Mouse (Mus musculus): ENCODE results near the gene Oprl1. TPM values are rescaled to one million over a fixed set of nuclear protein-coding genes. Genes with fewer than 3 reads are reported as not detected.

Gene Oprl1
- polyA plus RNA-seq, 1 experiment from 2014 or later = 7.5 TPM

DNA sequence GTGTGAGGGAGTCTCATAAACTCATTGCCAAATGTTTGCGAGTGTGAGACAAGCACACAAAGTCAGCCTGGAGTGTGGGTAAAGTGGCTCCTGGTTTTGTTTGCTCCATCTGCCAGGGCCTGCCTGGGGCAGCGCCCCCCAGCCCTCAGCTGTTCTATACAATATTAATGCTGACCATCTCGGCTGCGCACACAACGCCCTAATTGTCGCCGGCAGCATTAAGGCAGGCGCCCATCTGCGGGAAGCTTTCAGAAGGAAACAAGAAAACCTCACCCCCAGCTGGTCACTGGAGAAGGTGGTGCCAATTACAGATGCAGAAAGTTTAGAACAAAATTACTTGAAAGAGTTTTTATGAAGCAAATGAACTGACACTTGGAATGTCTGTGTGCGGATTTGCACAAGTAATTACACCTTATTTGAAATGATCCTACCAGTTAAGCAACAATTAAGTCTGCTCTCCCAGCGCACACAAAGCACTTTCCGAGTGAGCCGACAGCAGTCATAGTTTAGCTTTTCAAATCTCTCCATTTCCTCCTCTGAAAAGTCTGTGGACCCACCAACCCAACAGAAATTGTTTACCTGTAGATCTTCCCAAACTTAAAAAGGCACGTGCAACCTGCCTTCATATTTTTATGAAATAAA is 49.2 kb downstream of the Oprl1 start:
- Histone ChIP-seq H3K4me1 (ENCODE audit: control insufficient read depth, insufficient read depth, low read length) (no peaks in the 10 kb centered on the region), H3K4me2 (no peak overlapping the region), H3K27me3 (ENCODE audit: control insufficient read depth, insufficient read depth, low read length) (peaks cover 11% of the 10 kb centered on the region), H3K36me3 (ENCODE audit: control insufficient read depth, insufficient read depth, low read length) (no peaks in the 10 kb centered on the region), H3K4me3 (ENCODE audit: low read depth, low read length) (no peak overlapping the region), H3K9ac (ENCODE audit: low read depth, low read length) (no peak overlapping the region), H3K27ac (ENCODE audit: low read depth, low read length) (no peak overlapping the region), H3K9me3 (replicated peaks; ENCODE audit: control insufficient read depth, low read length) (no peaks in the 10 kb centered on the region)
- no peak for ATAC-seq (replicated peaks; ENCODE audit: insufficient number of reproducible peaks, low FRiP score, low TSS enrichment)
- WGBS (ENCODE audit: insufficient replicate concordance) = 38% methylated on average over 14 of the region's 14 CpGs

DNA sequence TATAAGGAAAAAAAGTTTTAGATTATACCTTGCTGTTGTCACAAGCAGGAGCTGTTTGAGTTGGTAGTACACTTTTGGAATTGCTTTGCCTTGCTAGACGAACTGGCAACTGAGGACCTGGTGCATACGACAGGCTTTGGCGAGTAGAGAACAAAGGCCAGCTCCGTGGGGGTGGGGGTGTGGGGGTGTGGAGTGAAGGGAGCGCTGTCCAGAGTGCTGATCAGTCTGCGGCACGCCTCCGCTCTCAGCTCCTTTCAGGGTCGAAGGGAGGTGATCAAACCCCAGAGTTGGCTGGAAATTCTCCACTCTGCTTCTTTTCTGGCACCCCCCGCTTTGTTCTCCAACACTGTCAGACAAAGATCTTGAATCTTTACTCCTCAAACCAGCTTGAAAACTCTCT is 49.8 kb downstream of the Oprl1 start:
- Histone ChIP-seq H3K4me1 (ENCODE audit: control insufficient read depth, insufficient read depth, low read length) (no peaks in the 10 kb centered on the region), H3K4me2 (no peak overlapping the region), H3K9me3 (replicated peaks; ENCODE audit: control insufficient read depth, low read length) (no peaks in the 10 kb centered on the region), H3K4me3 (ENCODE audit: low read depth, low read length) (no peak overlapping the region), H3K9ac (ENCODE audit: low read depth, low read length) (no peak overlapping the region), H3K36me3 (ENCODE audit: control insufficient read depth, insufficient read depth, low read length) (no peaks in the 10 kb centered on the region), H3K27ac (ENCODE audit: low read depth, low read length) (no peak overlapping the region), H3K27me3 (ENCODE audit: control insufficient read depth, insufficient read depth, low read length) (peaks cover 11% of the 10 kb centered on the region)
- 5% methylated on average over 10 of the region's 10 CpGs for WGBS (ENCODE audit: insufficient replicate concordance)
- ATAC-seq (replicated peaks; ENCODE audit: insufficient number of reproducible peaks, low FRiP score, low TSS enrichment) = no peak

DNA sequence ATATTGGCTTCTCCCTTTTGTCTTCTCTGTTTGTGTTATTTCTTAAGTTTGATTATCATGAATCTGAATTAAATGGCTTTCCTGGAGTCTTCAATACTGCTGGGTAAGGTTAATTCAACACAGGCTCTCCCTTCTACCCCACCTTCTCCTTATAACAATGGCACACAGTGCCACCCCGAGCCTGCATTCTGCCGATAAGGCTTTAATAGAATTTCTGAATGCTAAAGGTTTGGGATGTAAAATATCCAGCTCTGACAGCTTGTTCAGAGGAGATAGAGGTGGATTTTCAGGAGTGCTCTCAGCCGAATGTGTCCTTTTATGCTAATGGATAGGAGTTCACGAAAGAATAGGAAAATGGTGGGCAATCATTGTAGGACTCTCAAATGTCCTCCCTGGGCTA is 50.4 kb downstream of the Oprl1 start:
- no peak overlapping the region for H3K4me3 ChIP-seq (ENCODE audit: low read depth, low read length)
- ATAC-seq (replicated peaks; ENCODE audit: insufficient number of reproducible peaks, low FRiP score, low TSS enrichment) = no peak
- H3K36me3 ChIP-seq (ENCODE audit: control insufficient read depth, insufficient read depth, low read length) = no peaks in the 10 kb centered on the region
- no peak overlapping the region for H3K4me2 ChIP-seq
- no peaks in the 10 kb centered on the region for H3K9me3 ChIP-seq (replicated peaks; ENCODE audit: control insufficient read depth, low read length)
- H3K27me3 ChIP-seq (ENCODE audit: control insufficient read depth, insufficient read depth, low read length) = peaks cover 11% of the 10 kb centered on the region
- no peak overlapping the region for H3K27ac ChIP-seq (ENCODE audit: low read depth, low read length)
- no peaks in the 10 kb centered on the region for H3K4me1 ChIP-seq (ENCODE audit: control insufficient read depth, insufficient read depth, low read length)
- H3K9ac ChIP-seq (ENCODE audit: low read depth, low read length) = no peak overlapping the region
- WGBS (ENCODE audit: insufficient replicate concordance) = 80% methylated on average over 4 of the region's 4 CpGs

DNA sequence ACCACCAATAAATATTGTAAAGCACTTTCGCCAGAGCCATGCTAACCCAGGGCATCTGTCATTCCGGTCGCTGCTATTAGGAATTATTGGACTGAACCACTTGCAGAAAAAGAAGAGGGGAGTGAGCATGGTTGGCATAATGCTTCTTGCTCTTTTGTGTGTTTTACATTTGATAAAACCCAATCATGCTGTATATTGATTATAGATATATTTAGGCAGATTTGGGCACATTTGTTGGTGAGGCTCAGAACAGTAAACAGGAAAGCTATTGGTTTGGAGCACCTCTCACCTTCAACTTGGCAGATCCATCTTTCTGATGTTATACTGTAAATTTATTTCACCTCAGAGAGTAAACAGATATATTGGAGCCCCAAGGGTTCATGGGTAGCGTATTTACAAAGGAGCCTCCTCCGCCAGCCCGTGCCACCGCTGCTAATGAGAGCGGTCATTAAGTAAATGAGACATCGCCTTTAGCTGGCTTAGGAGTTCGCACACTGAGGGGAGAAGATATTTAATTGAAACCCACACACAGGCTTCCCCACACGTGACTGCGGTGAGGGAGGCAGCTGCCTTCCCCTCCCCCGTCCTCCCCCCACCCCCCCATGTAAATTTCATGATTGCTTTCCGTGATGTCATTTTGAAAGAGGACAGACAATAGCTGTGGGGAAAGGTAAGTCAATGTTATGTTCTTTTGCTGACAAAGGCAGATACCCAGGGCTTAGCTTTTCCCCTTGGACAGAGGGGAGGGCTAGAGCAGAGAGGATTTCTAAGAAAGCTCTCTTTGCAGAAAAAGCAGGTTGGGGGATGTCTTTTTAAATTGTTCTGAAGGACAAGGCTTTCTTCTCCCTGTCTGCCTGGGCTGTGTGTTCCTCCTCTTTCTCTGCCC is 52.1 kb downstream of the Oprl1 start:
- 61% methylated on average over 14 of the region's 14 CpGs for WGBS (ENCODE audit: insufficient replicate concordance)
- no peaks in the 10 kb centered on the region for H3K4me1 ChIP-seq (ENCODE audit: control insufficient read depth, insufficient read depth, low read length)
- no peaks in the 10 kb centered on the region for H3K9me3 ChIP-seq (replicated peaks; ENCODE audit: control insufficient read depth, low read length)
- no peak for ATAC-seq (replicated peaks; ENCODE audit: insufficient number of reproducible peaks, low FRiP score, low TSS enrichment)
- no peak overlapping the region for H3K4me3 ChIP-seq (ENCODE audit: low read depth, low read length)
- H3K27me3 ChIP-seq (ENCODE audit: control insufficient read depth, insufficient read depth, low read length) = peaks cover 11% of the 10 kb centered on the region
- H3K9ac ChIP-seq (ENCODE audit: low read depth, low read length) = no peak overlapping the region
- H3K4me2 ChIP-seq = no peak overlapping the region
- H3K27ac ChIP-seq (ENCODE audit: low read depth, low read length) = no peak overlapping the region
- no peaks in the 10 kb centered on the region for H3K36me3 ChIP-seq (ENCODE audit: control insufficient read depth, insufficient read depth, low read length)

DNA sequence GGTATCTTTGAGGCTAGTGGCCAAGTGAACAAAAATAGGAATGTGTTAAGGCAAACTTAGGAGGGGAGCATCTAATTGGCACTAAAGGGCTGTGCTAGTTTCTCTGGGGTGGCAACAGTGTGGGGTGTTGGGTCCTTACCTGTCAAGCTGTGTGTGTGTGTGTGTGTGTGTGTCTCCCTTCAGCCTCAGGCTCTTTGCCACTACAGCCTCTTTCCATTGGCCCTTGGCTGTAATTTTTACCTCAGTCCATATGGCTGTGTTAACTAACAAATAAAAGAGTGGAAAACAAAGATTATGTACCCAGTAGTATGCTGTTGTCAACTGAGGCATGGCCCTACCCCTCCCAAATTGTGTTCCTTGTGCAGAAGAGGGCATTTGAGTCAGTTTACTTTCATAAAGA is 53.6 kb downstream of the Oprl1 start:
- Histone ChIP-seq H3K27me3 (ENCODE audit: control insufficient read depth, insufficient read depth, low read length) (peaks cover 6% of the 10 kb centered on the region), H3K9ac (ENCODE audit: low read depth, low read length) (no peak overlapping the region), H3K9me3 (replicated peaks; ENCODE audit: control insufficient read depth, low read length) (no peaks in the 10 kb centered on the region), H3K4me2 (no peak overlapping the region), H3K4me1 (ENCODE audit: control insufficient read depth, insufficient read depth, low read length) (no peaks in the 10 kb centered on the region), H3K27ac (ENCODE audit: low read depth, low read length) (no peak overlapping the region), H3K36me3 (ENCODE audit: control insufficient read depth, insufficient read depth, low read length) (no peaks in the 10 kb centered on the region), H3K4me3 (ENCODE audit: low read depth, low read length) (no peak overlapping the region)
- no peak for ATAC-seq (replicated peaks; ENCODE audit: insufficient number of reproducible peaks, low FRiP score, low TSS enrichment)

DNA sequence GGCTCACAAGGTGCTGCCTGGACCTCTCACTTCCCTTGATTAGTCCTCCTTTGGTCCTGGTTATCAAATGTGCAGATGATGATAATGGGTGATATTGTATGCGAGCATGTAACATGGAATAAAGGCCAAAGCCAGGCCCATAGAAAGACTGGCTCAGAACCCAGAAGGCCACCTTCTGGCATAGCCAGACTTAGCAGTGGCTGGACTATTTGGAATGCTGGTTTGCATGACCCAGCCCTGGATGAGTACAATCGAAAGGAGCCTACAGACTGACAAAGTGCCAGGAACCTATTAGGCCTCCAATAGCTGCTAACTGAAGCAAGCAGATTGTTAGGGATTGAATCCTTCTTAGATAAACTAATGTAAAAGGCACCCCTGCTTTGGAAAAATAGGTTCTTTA is 54.6 kb downstream of the Oprl1 start:
- Histone ChIP-seq H3K4me3 (ENCODE audit: low read depth, low read length) (no peak overlapping the region), H3K4me1 (ENCODE audit: control insufficient read depth, insufficient read depth, low read length) (no peaks in the 10 kb centered on the region), H3K4me2 (no peak overlapping the region), H3K36me3 (ENCODE audit: control insufficient read depth, insufficient read depth, low read length) (no peaks in the 10 kb centered on the region), H3K27ac (ENCODE audit: low read depth, low read length) (no peak overlapping the region), H3K27me3 (ENCODE audit: control insufficient read depth, insufficient read depth, low read length) (no peaks in the 10 kb centered on the region), H3K9ac (ENCODE audit: low read depth, low read length) (no peak overlapping the region), H3K9me3 (replicated peaks; ENCODE audit: control insufficient read depth, low read length) (no peaks in the 10 kb centered on the region)
- 68% methylated on average over 2 of the region's 2 CpGs for WGBS (ENCODE audit: insufficient replicate concordance)
- ATAC-seq (replicated peaks; ENCODE audit: insufficient number of reproducible peaks, low FRiP score, low TSS enrichment) = no peak

Other genes starting within 250 kb of the Oprl1 start
- gene Abhd16b, start 221.8 kb upstream of the Oprl1 start, polyA plus RNA-seq (2014; fragmentation: Nextera tagmentation; extraction: Ambion mirVana) = 0.43 and 0.65 TPM in 2 replicates
- 119 and 128 TPM in 2 replicates for gene Tpd52l2, start 217.9 kb upstream of the Oprl1 start, polyA plus RNA-seq (2014; fragmentation: Nextera tagmentation; extraction: Ambion mirVana)
- gene Dnajc5, start 194.5 kb upstream of the Oprl1 start, polyA plus RNA-seq (2014; fragmentation: Nextera tagmentation; extraction: Ambion mirVana) = 69.0 and 76.1 TPM in 2 replicates
- 66.2 and 66.7 TPM in 2 replicates for gene Uckl1, start 130.1 kb upstream of the Oprl1 start, polyA plus RNA-seq (2014; fragmentation: Nextera tagmentation; extraction: Ambion mirVana)
- 45.5 and 53.2 TPM in 2 replicates for gene Prpf6, start 123.1 kb upstream of the Oprl1 start, polyA plus RNA-seq (2014; fragmentation: Nextera tagmentation; extraction: Ambion mirVana)
- gene Zfp512b, start 122.2 kb upstream of the Oprl1 start, polyA plus RNA-seq (2014; fragmentation: Nextera tagmentation; extraction: Ambion mirVana) = 26.3 and 26.5 TPM in 2 replicates
- gene Samd10, start 115.8 kb upstream of the Oprl1 start, polyA plus RNA-seq (2014; fragmentation: Nextera tagmentation; extraction: Ambion mirVana) = 13.7 and 14.6 TPM in 2 replicates
- gene Gm29797, start 58.0 kb upstream of the Oprl1 start, polyA plus RNA-seq (2014; fragmentation: Nextera tagmentation; extraction: Ambion mirVana) = not detected in 2 replicates
- 18.6 and 22.2 TPM in 2 replicates for gene Sox18, start 43.4 kb upstream of the Oprl1 start, polyA plus RNA-seq (2014; fragmentation: Nextera tagmentation; extraction: Ambion mirVana)
- gene Tcea2, start 34.7 kb upstream of the Oprl1 start, polyA plus RNA-seq (2014; fragmentation: Nextera tagmentation; extraction: Ambion mirVana) = 13.5 and 14.1 TPM in 2 replicates
- 57.7 and 61.3 TPM in 2 replicates for gene Rgs19, start 21.0 kb upstream of the Oprl1 start, polyA plus RNA-seq (2014; fragmentation: Nextera tagmentation; extraction: Ambion mirVana)
- not detected in 2 replicates for gene Lkaaear1, start 16.6 kb upstream of the Oprl1 start, polyA plus RNA-seq (2014; fragmentation: Nextera tagmentation; extraction: Ambion mirVana)
- 0.06 and 0.65 TPM in 2 replicates for gene Myt1, start 48.3 kb downstream of the Oprl1 start, polyA plus RNA-seq (2014; fragmentation: Nextera tagmentation; extraction: Ambion mirVana)
- gene Pcmtd2, start 122.8 kb downstream of the Oprl1 start, polyA plus RNA-seq (2014; fragmentation: Nextera tagmentation; extraction: Ambion mirVana) = 23.6 and 31.2 TPM in 2 replicates
- 54.0 and 62.5 TPM in 2 replicates for gene Polr3k, start 149.3 kb downstream of the Oprl1 start, polyA plus RNA-seq (2014; fragmentation: Nextera tagmentation; extraction: Ambion mirVana)

All from heart, embryonic 11.5 days (tissue).